Mouse (Mus musculus): Measurements from ENCODE around the gene S100a3. TPM values are rescaled to one million over a fixed set of nuclear protein-coding genes. Genes with fewer than 3 reads are reported as not detected.

S100a3 gene
- polyA plus RNA-seq, 1 experiment from 2014 or later = 0.44 TPM

Other genes starting within 250 kb of the S100a3 start
- 15.7 and 18.3 TPM in 2 replicates for gene Slc27a3, start 170.6 kb upstream of the S100a3 start, polyA plus RNA-seq (2015; fragmentation: Nextera tagmentation; extraction: Ambion mirVana)
- gene Ints3, start 127.0 kb upstream of the S100a3 start, polyA plus RNA-seq (2015; fragmentation: Nextera tagmentation; extraction: Ambion mirVana) = 32.7 and 33.3 TPM in 2 replicates
- 20.0 and 20.5 TPM in 2 replicates for gene Npr1, start 94.7 kb upstream of the S100a3 start, polyA plus RNA-seq (2015; fragmentation: Nextera tagmentation; extraction: Ambion mirVana)
- gene Ilf2, start 84.5 kb upstream of the S100a3 start, polyA plus RNA-seq (2015; fragmentation: Nextera tagmentation; extraction: Ambion mirVana) = 219 and 223 TPM in 2 replicates
- gene Snapin, start 69.5 kb upstream of the S100a3 start, polyA plus RNA-seq (2015; fragmentation: Nextera tagmentation; extraction: Ambion mirVana) = 73.9 and 80.1 TPM in 2 replicates
- gene Chtop, start 51.1 kb upstream of the S100a3 start, polyA plus RNA-seq (2015; fragmentation: Nextera tagmentation; extraction: Ambion mirVana) = 135 and 144 TPM in 2 replicates
- 116 and 122 TPM in 2 replicates for gene S100a1, start 46.2 kb upstream of the S100a3 start, polyA plus RNA-seq (2015; fragmentation: Nextera tagmentation; extraction: Ambion mirVana)
- gene S100a13, start 46.1 kb upstream of the S100a3 start, polyA plus RNA-seq (2015; fragmentation: Nextera tagmentation; extraction: Ambion mirVana) = 43.4 and 45.8 TPM in 2 replicates
- 7.5 and 7.9 TPM in 2 replicates for gene S100a14, start 33.7 kb upstream of the S100a3 start, polyA plus RNA-seq (2015; fragmentation: Nextera tagmentation; extraction: Ambion mirVana)
- 214 and 232 TPM in 2 replicates for gene S100a16, start 23.3 kb upstream of the S100a3 start, polyA plus RNA-seq (2015; fragmentation: Nextera tagmentation; extraction: Ambion mirVana)
- not detected in 2 replicates for gene S100a2, start 29.7 kb downstream of the S100a3 start, polyA plus RNA-seq (2015; fragmentation: Nextera tagmentation; extraction: Ambion mirVana)
- gene Gm42674, start 41.3 kb downstream of the S100a3 start, polyA plus RNA-seq (2015; fragmentation: Nextera tagmentation; extraction: Ambion mirVana) = not detected in 2 replicates
- 3.6 and 5.5 TPM in 2 replicates for gene S100a4, start 43.2 kb downstream of the S100a3 start, polyA plus RNA-seq (2015; fragmentation: Nextera tagmentation; extraction: Ambion mirVana)
- 0.45 and 0.99 TPM in 2 replicates for gene S100a5, start 47.9 kb downstream of the S100a3 start, polyA plus RNA-seq (2015; fragmentation: Nextera tagmentation; extraction: Ambion mirVana)
- gene S100a6, start 52.3 kb downstream of the S100a3 start, polyA plus RNA-seq (2015; fragmentation: Nextera tagmentation; extraction: Ambion mirVana) = 173 and 181 TPM in 2 replicates
- gene S100a7a, start 93.4 kb downstream of the S100a3 start, polyA plus RNA-seq (2015; fragmentation: Nextera tagmentation; extraction: Ambion mirVana) = 0.12 and 0.36 TPM in 2 replicates
- gene S100a8, start 108.4 kb downstream of the S100a3 start, polyA plus RNA-seq (2015; fragmentation: Nextera tagmentation; extraction: Ambion mirVana) = 13.9 and 22.6 TPM in 2 replicates
- gene S100a9, start 135.1 kb downstream of the S100a3 start, polyA plus RNA-seq (2015; fragmentation: Nextera tagmentation; extraction: Ambion mirVana) = 9.6 and 15.0 TPM in 2 replicates
- gene Pglyrp4, start 166.3 kb downstream of the S100a3 start, polyA plus RNA-seq (2015; fragmentation: Nextera tagmentation; extraction: Ambion mirVana) = not detected in 2 replicates
- gene Gm5849, start 217.3 kb downstream of the S100a3 start, polyA plus RNA-seq (2015; fragmentation: Nextera tagmentation; extraction: Ambion mirVana) = not detected in 2 replicates